Comparison of ENCODE assay signal across 11 mouse cellular contexts in the genomic region with DNA sequence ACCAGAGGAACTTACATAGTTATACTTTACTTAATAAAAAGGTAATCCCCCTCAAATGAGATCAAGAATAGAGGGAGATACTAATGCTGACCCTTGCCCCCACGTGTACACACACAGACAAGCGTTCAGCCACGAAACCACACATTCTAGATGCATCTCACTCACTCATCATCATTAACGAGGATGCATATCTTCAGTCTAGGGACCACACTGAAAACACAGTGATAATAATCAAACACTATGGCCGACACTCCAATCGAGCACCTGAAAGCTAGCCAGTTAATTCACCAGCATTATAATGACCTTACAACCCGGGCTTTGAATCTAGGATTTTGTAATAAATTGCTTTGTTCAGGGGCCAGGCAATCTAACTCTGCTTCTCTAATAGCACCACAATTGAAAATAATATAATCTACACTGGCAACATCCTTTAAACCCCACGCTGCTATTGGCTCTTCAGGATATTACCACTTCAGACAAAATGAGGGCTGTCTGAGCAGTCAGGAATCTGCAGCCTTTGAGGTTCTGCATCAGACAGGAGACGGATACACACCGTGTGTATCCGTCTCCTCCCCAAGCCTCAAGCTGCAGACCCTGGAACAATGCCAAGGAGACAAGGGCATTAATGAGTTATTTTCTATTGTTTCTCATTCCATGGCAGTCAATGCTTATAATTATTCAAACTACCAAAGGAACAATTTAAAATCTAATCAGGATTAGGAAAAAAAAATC.
DNase-seq lines count a peak whose midpoint lies in the region; ATAC-seq and TF ChIP-seq lines count a peak whose summit lies in the region.
"Had no signal": no experiment of that assay in that cellular context is flagged by ENCODE, and none has a peak within 500 bp of the region (broad histone marks: within the 10 kb centered on the region; RNA-seq: fewer than 3 reads in every experiment).

No protein-coding gene starts in this region.

- H3K9ac ChIP-seq in forebrain, embryonic 16.5 days (replicated peaks; ENCODE audit: low read depth, low read length), result no peak overlapping the region
- H3K9ac ChIP-seq in midbrain, postnatal 0 days (replicated peaks; ENCODE audit: low read length, poor library complexity, severe bottlenecking), result no peak overlapping the region; the same call in 1 of the 2 replicates

- no peak for TF ChIP-seq CTCF in midbrain, postnatal 0 days (IDR thresholded peaks at IDR 0.05)

- no peaks in the 10 kb centered on the region for H3K36me3 ChIP-seq in forebrain, embryonic 16.5 days (ENCODE audit: control insufficient read depth, insufficient read depth)
- H3K36me3 ChIP-seq in midbrain, postnatal 0 days (ENCODE audit: insufficient read depth, low read length), result no peaks in the 10 kb centered on the region
- H3K36me3 ChIP-seq: G1E had no signal

- peak overlapping the region; percentile 3; the same call in 1 of the 2 replicates for H3K4me2 ChIP-seq in forebrain, embryonic 16.5 days (ENCODE audit: low read length)
- H3K4me2 ChIP-seq in midbrain, postnatal 0 days (ENCODE audit: low read depth, low read length, poor library complexity, severe bottlenecking), result peak overlapping the region; percentile 22; the same call in 1 of the 2 replicates

- 21% methylated on average over 11 of the region's 11 CpGs for WGBS in forebrain, embryonic 16.5 days
- 31% methylated on average over 11 of the region's 11 CpGs for WGBS in midbrain, postnatal 0 days

- H3K9me3 ChIP-seq in forebrain, embryonic 16.5 days (ENCODE audit: control insufficient read depth, low read length), result no peaks in the 10 kb centered on the region
- H3K9me3 ChIP-seq in midbrain, postnatal 0 days (ENCODE audit: low read length), result no peaks in the 10 kb centered on the region

- no peak overlapping the region for H3K4me3 ChIP-seq in forebrain, embryonic 16.5 days (replicated peaks; ENCODE audit: low read length)
- no peak overlapping the region for H3K4me3 ChIP-seq in midbrain, postnatal 0 days (ENCODE audit: low read depth, low read length)
- H3K4me3 ChIP-seq: erythroblast, embryonic 14.5 days had no signal

- ATAC-seq in forebrain, embryonic 16.5 days, result peak; percentile 96
- ATAC-seq in midbrain, postnatal 0 days (ENCODE audit: low FRiP score), result peak; percentile 54; the same call in 1 of the 2 replicates

- DNase-seq in cerebellum, postnatal 14 days, result peak; percentile 42 to 45
- no peak for DNase-seq in cerebellum, adult 11-12 months
- peak; percentile 4 to 13 for DNase-seq in kidney, postnatal 4 days
- DNase-seq in kidney, adult 11 months, result no peak
- DNase-seq in midbrain, postnatal 0 days (ENCODE audit: low spot score), result peak; percentile 52
- DNase-seq in spleen, postnatal 4 days (ENCODE audit: low spot score in 2 of 2), result no peak
- DNase-seq in right cerebral cortex, adult 2 months (ENCODE audit: low spot score in 2 of 2), result no peak
- DNase-seq: lung, adult 2 months had no signal

- no peaks in the 10 kb centered on the region for H3K27me3 ChIP-seq in forebrain, embryonic 16.5 days (replicated peaks; ENCODE audit: control insufficient read depth, insufficient read depth, low read length)
- H3K27me3 ChIP-seq in midbrain, postnatal 0 days (ENCODE audit: insufficient read depth, low read length), result no peaks in the 10 kb centered on the region

- H3K4me1 ChIP-seq in forebrain, embryonic 16.5 days (replicated peaks; ENCODE audit: control insufficient read depth, insufficient read depth, low read length), result peaks cover 13% of the 10 kb centered on the region
- no peaks in the 10 kb centered on the region; the same call in 1 of the 2 replicates for H3K4me1 ChIP-seq in midbrain, postnatal 0 days (ENCODE audit: insufficient read depth, low read length)

- peak overlapping the region; percentile 75 for H3K27ac ChIP-seq in forebrain, embryonic 16.5 days (ENCODE audit: low read length)
- 0 out of 2 replicates have a peak overlapping the region, but pooled peaks have one; percentile 39 for H3K27ac ChIP-seq in midbrain, postnatal 0 days (ENCODE audit: low read depth, low read length)

Comparison
In these comparisons a context has a peak if more than half of its experiments do, and no peak if none do; other contexts are left out.
1. DNase-seq: peak in cerebellum, postnatal 14 days (2 of 2), kidney, postnatal 4 days (2 of 2) and midbrain, postnatal 0 days (single experiment); none in cerebellum, adult 11-12 months (single experiment), kidney, adult 11 months (single experiment), spleen, postnatal 4 days (0 of 2) and right cerebral cortex, adult 2 months (0 of 2).